Mouse (Mus musculus): ENCODE data around the gene Myh2. TPM values are rescaled to one million over a fixed set of nuclear protein-coding genes. Genes with fewer than 3 reads are reported as not detected.

The Myh2 gene
- polyA plus RNA-seq, 1 experiment from 2014 or later = not detected

GRCm38 (mm10) chr11:67237481-67238079 is 66.8 kb downstream of the Myh2 start, which contains the start of gene Myh4:
Myh4 (plus strand) TSS chr11:67238029.
- ATAC-seq (replicated peaks; ENCODE audit: insufficient number of reproducible peaks, low FRiP score, low TSS enrichment) = no peak
- H3K27ac ChIP-seq (ENCODE audit: low read depth, low read length) = no peak within 1 kb of the TSS
- no peak within 1 kb of the TSS for H3K4me3 ChIP-seq (ENCODE audit: low read depth, low read length)
- WGBS (ENCODE audit: insufficient replicate concordance) = 80% methylated on average over 5 of the region's 5 CpGs
- no peak within 1 kb of the TSS for H3K4me2 ChIP-seq
- H3K36me3 ChIP-seq (ENCODE audit: control insufficient read depth, insufficient read depth, low read length) = no peaks in the 10 kb centered on the region
- no peak within 1 kb of the TSS for H3K9ac ChIP-seq (ENCODE audit: low read depth, low read length)
- H3K4me1 ChIP-seq (ENCODE audit: control insufficient read depth, insufficient read depth, low read length) = no peaks in the 10 kb centered on the region
- H3K27me3 ChIP-seq (ENCODE audit: control insufficient read depth, insufficient read depth, low read length) = no peaks in the 10 kb centered on the region
- no peaks in the 10 kb centered on the region for H3K9me3 ChIP-seq (replicated peaks; ENCODE audit: control insufficient read depth, low read length)

DNA sequence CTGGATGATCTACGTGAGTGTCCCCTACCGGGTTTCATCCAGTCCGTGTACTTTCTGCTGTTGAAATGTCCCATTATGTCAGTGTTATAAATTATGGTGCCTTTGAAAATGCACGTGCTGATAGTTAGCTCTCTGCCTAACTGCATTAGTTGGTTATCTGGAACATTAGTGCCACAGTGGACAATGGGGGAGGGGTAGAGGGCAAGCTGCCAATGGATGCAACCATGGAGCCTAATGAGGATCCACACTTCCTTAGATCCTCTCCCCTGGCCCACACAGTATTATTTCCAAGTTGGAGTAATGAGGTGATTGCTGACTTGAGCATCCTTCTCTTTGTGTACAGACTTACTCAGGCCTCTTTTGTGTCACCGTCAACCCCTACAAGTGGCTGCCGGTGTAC is 70.2 kb downstream of the Myh2 start:
- no peak overlapping the region for H3K27ac ChIP-seq (ENCODE audit: low read depth, low read length)
- no peak overlapping the region for H3K4me3 ChIP-seq (ENCODE audit: low read depth, low read length)
- H3K4me2 ChIP-seq = no peak overlapping the region
- no peaks in the 10 kb centered on the region for H3K9me3 ChIP-seq (replicated peaks; ENCODE audit: control insufficient read depth, low read length)
- WGBS (ENCODE audit: insufficient replicate concordance) = 80% methylated on average over 6 of the region's 6 CpGs
- no peaks in the 10 kb centered on the region for H3K4me1 ChIP-seq (ENCODE audit: control insufficient read depth, insufficient read depth, low read length)
- H3K36me3 ChIP-seq (ENCODE audit: control insufficient read depth, insufficient read depth, low read length) = no peaks in the 10 kb centered on the region
- no peaks in the 10 kb centered on the region for H3K27me3 ChIP-seq (ENCODE audit: control insufficient read depth, insufficient read depth, low read length)
- no peak overlapping the region for H3K9ac ChIP-seq (ENCODE audit: low read depth, low read length)
- no peak for ATAC-seq (replicated peaks; ENCODE audit: insufficient number of reproducible peaks, low FRiP score, low TSS enrichment)

Other genes starting within 250 kb of the Myh2 start
- gene Tmem238l, start 214.4 kb upstream of the Myh2 start, polyA plus RNA-seq (2014; fragmentation: Nextera tagmentation; extraction: Ambion mirVana) = 0.16 TPM in 1 of 2 replicates, not detected in the other
- gene Tmem220, start 145.9 kb upstream of the Myh2 start, polyA plus RNA-seq (2014; fragmentation: Nextera tagmentation; extraction: Ambion mirVana) = 0.87 and 2.1 TPM in 2 replicates
- 18.9 and 21.2 TPM in 2 replicates for gene Adprm, start 118.4 kb upstream of the Myh2 start, polyA plus RNA-seq (2014; fragmentation: Nextera tagmentation; extraction: Ambion mirVana)
- gene Sco1, start 118.4 kb upstream of the Myh2 start, polyA plus RNA-seq (2014; fragmentation: Nextera tagmentation; extraction: Ambion mirVana) = 24.2 and 24.9 TPM in 2 replicates
- gene Myh3, start 92.7 kb upstream of the Myh2 start, polyA plus RNA-seq (2014; fragmentation: Nextera tagmentation; extraction: Ambion mirVana) = 0.44 and 0.56 TPM in 2 replicates
- gene Myh1, start 29.0 kb downstream of the Myh2 start, polyA plus RNA-seq (2014; fragmentation: Nextera tagmentation; extraction: Ambion mirVana) = 0.11 and 0.13 TPM in 2 replicates
- gene Myh4, start 67.0 kb downstream of the Myh2 start, polyA plus RNA-seq (2014; fragmentation: Nextera tagmentation; extraction: Ambion mirVana) = not detected in 2 replicates
- 0.28 and 0.34 TPM in 2 replicates for gene Myh8, start 106.1 kb downstream of the Myh2 start, polyA plus RNA-seq (2014; fragmentation: Nextera tagmentation; extraction: Ambion mirVana)
- 0.38 TPM in 1 of 2 replicates, not detected in the other for gene Myh13, start 150.6 kb downstream of the Myh2 start, polyA plus RNA-seq (2014; fragmentation: Nextera tagmentation; extraction: Ambion mirVana)